Mouse (Mus musculus): ENCODE results near the gene Csf3r. TPM values are rescaled to one million over a fixed set of nuclear protein-coding genes. Genes with fewer than 3 reads are reported as not detected.

The Csf3r gene
- total RNA-seq, 2 experiments from 2014 or later: 0.16 to 0.22 TPM

DNA sequence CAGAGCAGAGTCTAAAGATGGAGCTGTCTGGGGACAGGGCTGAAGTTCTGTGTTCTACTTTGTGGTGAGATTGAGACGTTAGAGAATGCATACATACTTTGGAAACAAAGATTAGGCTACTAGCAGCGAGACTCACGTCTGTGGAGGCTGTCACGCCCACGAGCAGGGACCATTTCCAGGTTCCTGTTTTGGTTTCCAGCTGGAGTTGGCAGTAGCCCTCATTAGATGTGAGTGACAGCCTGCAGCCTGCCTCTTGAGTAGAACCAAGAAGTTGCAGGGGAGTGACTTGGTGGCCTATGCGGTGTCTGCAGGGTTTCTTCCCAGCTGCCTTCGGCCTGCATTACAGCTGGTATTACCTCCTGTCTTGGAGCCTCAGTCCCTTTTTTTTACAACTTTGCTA lies 27.3 kb downstream of the Csf3r start:
- intact Hi-C loops (cut with DNase I; ENCODE audit: low total_unique reads): no loop called here
- no peak for DNase-seq

DNA sequence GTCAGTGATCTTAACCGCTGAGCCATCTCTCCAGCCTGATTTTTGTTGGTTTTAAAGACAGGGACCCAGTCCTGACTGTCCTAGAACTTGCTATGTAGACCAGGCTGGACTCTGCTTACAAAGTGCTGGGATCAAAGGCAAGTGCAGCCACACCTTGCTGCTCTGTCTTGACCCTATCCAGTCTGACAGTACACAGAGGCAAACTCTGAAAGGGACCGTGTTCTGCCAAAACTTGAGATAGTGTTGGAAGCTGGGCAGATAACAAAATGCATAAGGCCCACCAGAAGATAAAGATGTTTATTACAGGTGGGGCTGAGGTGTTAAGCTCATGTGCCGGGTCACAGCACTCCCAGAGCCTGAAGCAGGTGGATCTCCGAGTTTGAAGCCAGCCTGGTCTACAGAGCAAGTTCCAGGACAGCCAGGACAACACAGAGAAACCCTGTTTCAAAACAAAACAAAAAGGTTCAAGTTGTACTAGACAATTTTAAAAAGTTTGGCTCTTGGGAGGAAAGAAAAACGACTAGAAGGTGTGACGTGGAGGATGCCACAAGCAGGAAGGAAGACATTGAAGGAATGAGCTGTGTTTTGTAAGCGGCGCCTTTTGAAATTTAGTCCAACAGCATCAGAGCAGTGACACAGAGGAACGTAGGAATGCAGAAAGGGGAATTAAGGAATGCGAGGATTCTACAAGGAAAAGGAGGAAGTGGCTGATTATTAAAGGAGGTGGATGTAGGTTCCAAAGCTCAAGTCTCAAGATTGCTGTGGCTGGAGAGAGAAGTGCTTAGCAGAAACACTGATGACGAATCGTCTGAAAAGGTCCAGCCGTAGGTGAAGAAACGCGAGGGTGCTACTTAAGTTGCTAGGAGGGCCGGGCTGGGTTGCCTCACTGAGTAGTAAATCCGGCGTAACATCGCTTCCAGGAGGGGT lies 33.1 kb downstream of the Csf3r start:
- intact Hi-C loops (cut with DNase I; ENCODE audit: low total_unique reads): no loop called here
- DNase-seq: no peak

DNA sequence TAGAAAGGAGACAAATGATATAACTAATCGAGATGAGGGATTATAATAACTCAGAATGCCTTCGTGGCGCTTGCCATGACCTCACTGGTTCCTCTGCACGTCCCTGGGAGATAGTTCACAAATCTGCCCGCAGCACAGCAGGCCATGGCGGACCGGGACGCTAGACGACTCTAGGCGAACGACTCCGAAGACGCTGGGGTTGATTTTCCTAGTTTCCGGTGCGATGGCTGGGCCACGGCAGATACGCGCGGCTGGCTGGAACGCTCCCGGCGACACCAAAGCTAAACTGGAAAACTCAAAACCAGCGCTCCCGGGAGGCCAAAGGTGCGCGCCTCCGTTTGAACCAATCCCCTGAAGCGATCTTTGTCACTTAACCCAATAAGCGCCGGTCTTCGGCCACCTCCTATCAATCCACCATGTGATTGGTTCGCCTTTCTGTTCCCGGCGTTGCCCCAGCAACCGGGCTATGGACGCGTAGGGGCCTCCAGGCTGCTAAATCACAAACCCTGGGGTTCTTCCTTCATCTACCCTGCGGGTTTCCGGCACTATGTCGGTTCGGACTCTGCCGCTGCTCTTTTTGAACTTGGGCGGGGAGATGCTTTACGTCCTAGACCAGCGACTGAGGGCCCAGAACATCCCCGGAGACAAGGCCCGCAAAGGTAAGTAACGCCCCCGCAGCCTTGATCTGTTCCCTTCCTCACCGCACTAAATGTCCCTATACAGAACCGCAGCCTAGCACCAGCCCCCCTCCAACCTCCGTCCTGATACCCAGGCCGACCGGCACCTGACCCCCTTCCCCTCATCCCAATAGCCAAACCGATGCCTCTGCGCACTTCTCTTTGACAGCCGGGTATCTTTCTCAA lies 34.0 kb downstream of the Csf3r start, which contains the start of gene Oscp1:
Oscp1 (plus strand) TSS at position 432 of the 863 bp plus-strand sequence.
- intact Hi-C loops (cut with DNase I; ENCODE audit: low total_unique reads): no loop called here

GRCm38 (mm10) chr4:126058997-126059362 lies 34.6 kb downstream of the Csf3r start:
- intact Hi-C loops (cut with DNase I; ENCODE audit: low total_unique reads): no loop called here
- no peak for DNase-seq

More for the DNA sequence above, 34.0 kb downstream of the Csf3r start, which contains the start of gene Oscp1:
- peak; percentile 89 for DNase-seq

DNA sequence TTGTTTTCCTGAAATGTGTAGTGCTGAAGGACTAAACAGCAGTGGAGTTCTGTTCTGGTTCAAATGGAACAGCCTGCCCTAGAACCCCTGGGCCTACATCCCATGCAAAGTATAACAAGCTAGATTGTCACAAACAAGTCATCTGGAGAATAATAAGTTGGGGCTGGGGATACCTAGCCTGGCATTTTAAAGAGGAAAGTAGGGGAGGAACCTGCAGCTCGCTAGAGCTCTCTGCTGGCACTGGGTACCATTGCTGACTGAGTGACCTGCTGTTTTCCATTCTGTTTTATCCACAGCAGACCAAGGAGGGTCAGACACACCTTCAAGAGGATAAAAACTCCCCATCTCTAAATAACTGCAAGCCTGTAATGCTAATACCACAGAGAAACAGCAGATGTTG lies 38.5 kb downstream of the Csf3r start:
- DNase-seq: no peak
- intact Hi-C loops (cut with DNase I; ENCODE audit: low total_unique reads): no loop called here

DNA sequence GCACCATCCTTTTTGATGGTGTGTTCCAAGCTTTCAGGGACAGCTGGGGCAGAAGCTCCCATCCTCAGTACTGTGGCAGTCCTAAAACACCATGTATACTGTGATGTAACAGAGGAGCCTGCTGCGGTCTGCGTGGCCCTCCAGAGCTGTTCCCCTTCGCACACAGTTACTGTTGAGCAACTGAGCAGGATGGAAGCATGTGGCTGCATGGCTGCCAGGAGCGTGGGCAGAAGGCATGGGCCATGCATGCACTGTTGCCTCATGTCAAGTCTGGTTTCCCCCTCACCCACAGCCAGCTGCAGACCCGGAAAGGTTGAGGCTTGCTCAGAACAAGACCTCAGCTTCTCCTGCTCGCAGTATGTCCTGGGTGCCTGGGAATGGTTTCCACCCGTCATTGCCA lies 40.9 kb downstream of the Csf3r start:
- intact Hi-C loops (cut with DNase I; ENCODE audit: low total_unique reads): no loop called here
- DNase-seq: no peak

DNA sequence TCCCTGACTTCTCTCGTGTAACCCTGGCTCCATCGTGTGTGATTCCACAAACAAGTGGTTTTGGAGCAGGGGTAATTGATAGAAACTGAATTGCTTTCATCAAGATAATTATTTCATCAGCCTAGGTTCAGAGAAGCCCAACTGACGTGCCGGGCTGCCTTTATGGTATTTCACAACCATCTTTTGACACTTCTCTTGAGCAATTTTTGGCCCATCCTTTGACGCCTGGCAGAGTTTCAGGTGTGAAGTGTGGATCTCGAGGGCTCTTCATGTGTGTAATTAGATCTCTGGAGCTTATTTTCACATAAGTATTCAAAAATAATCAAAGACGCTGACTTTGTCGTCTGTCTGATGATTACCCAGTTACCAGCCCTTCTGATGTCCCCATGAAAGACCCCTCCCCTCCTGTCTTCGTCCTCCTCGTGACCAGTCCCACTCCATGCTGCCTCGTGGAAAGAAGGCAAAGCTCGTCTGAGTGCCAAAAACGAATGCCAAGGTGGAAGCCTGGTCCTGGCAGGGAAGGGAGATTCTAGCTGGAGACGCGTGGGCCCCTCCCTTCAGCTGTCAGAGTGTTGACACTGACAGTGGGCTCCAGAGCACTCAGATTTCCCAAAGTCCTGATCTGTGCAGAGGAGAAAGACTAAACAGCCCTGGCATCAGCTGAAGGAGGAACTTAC lies 43.2 kb downstream of the Csf3r start:
- peak; percentile 26 for DNase-seq
- intact Hi-C loops (cut with DNase I; ENCODE audit: low total_unique reads): no loop called here

GRCm38 (mm10) chr4:126068842-126069241 lies 44.5 kb downstream of the Csf3r start:
- intact Hi-C loops (cut with DNase I; ENCODE audit: low total_unique reads): no loop called here
- no peak for DNase-seq

- no peak for DNase-seq
Measured at GRCm38 (mm10) chr4:126077833-126078232, 53.5 kb downstream of the Csf3r start.

GRCm38 (mm10) chr4:126079266-126079665 lies 54.9 kb downstream of the Csf3r start:
- intact Hi-C loops (cut with DNase I; ENCODE audit: low total_unique reads): no loop called here
- peak; percentile 44 for DNase-seq

More at GRCm38 (mm10) chr4:126077833-126078232, 53.5 kb downstream of the Csf3r start:
- intact Hi-C loops (cut with DNase I; ENCODE audit: low total_unique reads): no loop called here

DNA sequence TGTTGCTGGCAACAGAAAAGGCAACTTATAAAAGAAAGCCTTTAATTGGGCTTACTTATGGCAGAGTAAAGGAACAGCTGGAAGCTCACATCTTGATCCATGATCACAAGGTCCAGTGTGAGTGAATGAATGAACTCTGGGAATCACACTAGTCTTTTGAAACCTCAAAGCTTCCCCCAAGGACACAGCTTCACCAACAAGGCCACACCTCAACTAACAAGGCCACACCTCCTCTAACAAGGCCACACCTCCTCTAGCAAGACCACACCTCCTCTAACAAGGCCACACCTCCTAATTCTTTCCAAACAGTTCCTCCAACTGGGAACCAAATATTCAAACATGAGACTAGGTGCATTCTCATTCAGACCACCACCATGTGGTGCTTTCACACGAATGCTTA lies 57.3 kb downstream of the Csf3r start:
- no peak for DNase-seq
- intact Hi-C loops (cut with DNase I; ENCODE audit: low total_unique reads): loop anchor here (5.0 kb wide), 1 partner anchor 36 kb away; no protein-coding TSS in a partner anchor

DNA sequence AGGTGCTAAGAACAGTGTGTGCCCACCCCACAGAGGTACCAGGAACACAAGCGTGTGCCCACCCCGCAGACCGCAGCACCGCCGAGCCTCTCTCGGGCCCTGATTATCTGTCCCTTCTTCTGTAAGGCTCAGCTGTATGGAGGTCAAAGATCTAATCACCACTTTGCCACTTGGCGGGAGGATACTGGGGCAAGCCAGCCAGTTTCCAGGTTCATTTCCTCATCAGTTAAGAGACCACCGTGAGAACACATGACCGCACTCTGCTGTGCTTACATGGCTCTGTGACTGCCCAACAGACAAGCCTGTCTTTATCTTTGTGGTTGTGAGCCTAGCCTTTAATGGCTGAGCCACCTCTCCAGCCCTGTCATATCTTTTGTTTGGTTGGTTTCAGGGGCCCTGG lies 58.7 kb downstream of the Csf3r start:
- intact Hi-C loops (cut with DNase I; ENCODE audit: low total_unique reads): loop anchor here (5.0 kb wide), 1 partner anchor 34 kb away; no protein-coding TSS in a partner anchor
- no peak for DNase-seq

GRCm38 (mm10) chr4:126084382-126084781 lies 60.0 kb downstream of the Csf3r start:
- intact Hi-C loops (cut with DNase I; ENCODE audit: low total_unique reads): loop anchor here (5.0 kb wide), 1 partner anchor 33 kb away; no protein-coding TSS in a partner anchor
- DNase-seq: no peak

GRCm38 (mm10) chr4:126085996-126086576 lies 61.7 kb downstream of the Csf3r start:
- intact Hi-C loops (cut with DNase I; ENCODE audit: low total_unique reads): loop anchor here (5.0 kb wide), 1 partner anchor 71 kb away; no protein-coding TSS in a partner anchor
- peak; percentile 85 for DNase-seq

DNA sequence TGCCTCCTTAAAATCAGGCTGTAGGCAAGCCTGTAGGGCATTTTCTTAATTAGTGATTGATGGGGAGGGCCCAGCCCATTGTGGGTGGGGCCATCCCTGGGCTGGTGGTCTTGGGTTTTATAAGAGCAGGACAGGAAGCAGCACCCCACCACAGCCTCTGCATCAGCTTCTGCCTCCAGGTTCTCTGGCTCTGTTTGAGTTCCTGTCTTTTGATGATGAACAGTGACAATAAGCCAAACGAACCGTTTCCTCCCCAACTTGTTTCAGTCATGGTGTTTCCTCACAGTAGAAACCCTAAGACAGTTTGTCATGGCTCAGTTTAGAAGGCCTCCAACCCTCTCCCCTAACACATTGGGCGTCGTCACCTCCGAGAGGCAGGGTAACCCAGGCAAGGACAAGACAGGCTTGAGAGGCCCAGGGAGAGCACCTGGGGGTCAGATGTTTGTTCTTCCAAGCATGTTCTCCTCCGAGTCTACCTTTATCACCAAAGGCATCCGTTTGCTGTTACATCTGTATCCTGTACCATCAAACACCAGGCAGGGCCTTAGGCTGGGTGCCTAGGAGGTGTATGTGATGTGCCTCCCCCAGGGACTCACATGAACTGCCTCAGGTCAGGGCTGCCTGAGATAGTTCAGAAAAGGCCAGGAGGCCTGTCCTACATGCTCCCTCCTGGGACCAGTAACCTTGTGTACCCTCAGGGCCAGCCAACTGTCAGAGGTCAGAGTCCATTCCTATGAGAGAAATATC lies 65.9 kb downstream of the Csf3r start:
- DNase-seq: no peak
- intact Hi-C loops (cut with DNase I; ENCODE audit: low total_unique reads): no loop called here

GRCm38 (mm10) chr4:126090848-126091124 lies 66.4 kb downstream of the Csf3r start:
- intact Hi-C loops (cut with DNase I; ENCODE audit: low total_unique reads): no loop called here
- DNase-seq: no peak

DNA sequence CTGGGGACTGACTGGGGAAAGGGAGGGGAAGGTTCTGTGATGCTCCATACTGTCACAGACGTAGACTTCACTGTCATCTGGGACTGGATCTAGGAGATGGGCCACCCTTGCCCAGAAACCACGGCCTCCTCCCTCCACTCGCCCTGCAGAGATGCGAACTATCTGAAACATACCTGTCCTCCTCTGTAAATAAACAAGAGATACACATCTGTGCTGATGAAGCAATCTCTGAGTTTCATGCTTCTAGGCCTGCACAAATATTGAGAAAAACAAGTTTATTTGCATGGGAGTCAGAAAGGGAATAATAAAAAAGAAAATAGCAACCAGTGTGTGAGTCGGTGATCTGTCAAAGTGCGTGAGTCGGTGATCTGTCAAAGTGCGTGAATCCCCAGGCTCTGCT lies 67.5 kb downstream of the Csf3r start:
- intact Hi-C loops (cut with DNase I; ENCODE audit: low total_unique reads): no loop called here
- no peak for DNase-seq
